Mouse (Mus musculus): ENCODE results near the gene Elmo1. TPM values are rescaled to one million over a fixed set of nuclear protein-coding genes. Genes with fewer than 3 reads are reported as not detected.

Gene Elmo1
- total and polyA plus RNA-seq, 3 experiments = 23.1 to 50.2 (median 32.2) TPM

DNA sequence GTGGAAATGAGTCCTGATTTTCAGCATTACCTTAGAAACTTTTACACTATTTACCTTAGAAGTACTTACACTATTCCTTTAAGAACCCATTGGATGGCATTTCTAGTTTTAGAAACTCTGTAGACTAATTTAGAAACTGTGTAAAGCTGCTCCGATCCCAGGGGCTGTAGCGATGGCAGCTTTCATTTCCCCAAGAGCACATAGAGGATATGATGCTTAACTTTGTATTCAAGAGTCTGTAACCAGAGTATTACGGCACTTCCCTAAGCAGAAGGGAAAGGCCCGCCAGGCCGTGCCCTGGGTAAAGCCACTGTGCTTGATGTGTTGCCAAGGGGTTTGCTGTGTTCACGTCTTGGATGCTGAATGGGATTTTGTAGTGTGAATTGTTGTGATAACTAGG, 222.9 kb downstream of the Elmo1 start (continued):
- no peak for TF ChIP-seq KAT2A (IDR thresholded peaks at IDR 0.05; ENCODE audit: insufficient replicate concordance, low read length)
- peak; percentile 45; the same call in 1 of the 2 replicates for TF ChIP-seq JUN (IDR thresholded peaks at IDR 0.05; ENCODE audit: insufficient read depth, low read depth, low read length)
- TF ChIP-seq CHD1 (IDR thresholded peaks at IDR 0.05; ENCODE audit: low read depth, low read length) = no peak
- TF ChIP-seq RAD21 (IDR thresholded peaks at IDR 0.05; ENCODE audit: low read depth, low read length) = no peak
- peak; percentile 79 for TF ChIP-seq EP300 (IDR thresholded peaks at IDR 0.05; ENCODE audit: low read length)
- TF ChIP-seq SIN3A (IDR thresholded peaks at IDR 0.05; ENCODE audit: low read length) = no peak
- no peak for TF ChIP-seq UBTF (IDR thresholded peaks at IDR 0.05; ENCODE audit: low read depth, low read length)
- TF ChIP-seq TCF12 (IDR thresholded peaks at IDR 0.05; ENCODE audit: low read depth, low read length) = 0 out of 2 replicates have a peak, but pooled peaks have one; percentile 29
- no peak for TF ChIP-seq USF2 (conservative IDR thresholded peaks at IDR 0.05; ENCODE audit: low read depth, low read length)

- Histone ChIP-seq H3K27me3 (replicated peaks) (no peaks in the 10 kb centered on the region), H3K9me3 (replicated peaks; ENCODE audit: low read length) (no peaks in the 10 kb centered on the region), H3K4me1 (ENCODE audit: control insufficient read depth in 1 of 2, insufficient read depth in 2 of 2) (peaks cover 8 to 29% of the 10 kb centered on the region in 2 experiments; a peak in 3 of 4 replicates), H3K9ac (ENCODE audit: insufficient read depth, low read depth) (no peak overlapping the region), H3K36me3 (replicated peaks in 1 of 2; ENCODE audit: control insufficient read depth in 1 of 2, insufficient read depth in 1 of 2, low read length in 1 of 2) (peaks cover 9 to 74% of the 10 kb centered on the region in 2 experiments), H3K4me3 (replicated peaks in 1 of 3; ENCODE audit: low read depth in 2 of 3, low read length in 2 of 3, poor library complexity in 1 of 3) (no peak overlapping the region), H3K27ac (ENCODE audit: insufficient read depth, low read depth) (no peak overlapping the region), H3K4me2 (ENCODE audit: insufficient read depth, low read depth, poor library complexity, severe bottlenecking) (no peak overlapping the region), H3K79me2 (replicated peaks; ENCODE audit: control insufficient read depth, extremely low read depth, insufficient read depth, poor library complexity, severe bottlenecking) (no peaks in the 10 kb centered on the region; the same call in 1 of the 2 replicates)
- DNase-seq (ENCODE audit: extremely low read depth) = no peak
- dilution Hi-C loops (cut with MboI; ENCODE audit: extremely low pct_ligation_motif_present, extremely low pct_unique_long_range_greater_than_20kb, low sequenced_read_pairs) = no loop called here
- in situ Hi-C loops (cut with MboI; ENCODE audit: low pct_ligation_motif_present, low pct_unique_long_range_greater_than_20kb, low sequenced_read_pairs) = loop anchor here (10.0 kb wide), 1 partner anchor 619 kb away; no protein-coding TSS in a partner anchor
- TF ChIP-seq JUN (IDR thresholded peaks at IDR 0.05; ENCODE audit: insufficient read depth, low read depth, low read length) (no peak), POLR2A (IDR thresholded peaks at IDR 0.05; ENCODE audit: low read depth, low read length) (no peak), SMC3 (IDR thresholded peaks at IDR 0.05; ENCODE audit: low read depth, low read length) (no peak), ELF1 (IDR thresholded peaks at IDR 0.05; ENCODE audit: low read depth, low read length) (no peak), MEF2A (IDR thresholded peaks at IDR 0.05; ENCODE audit: borderline replicate concordance, low read depth, low read length) (no peak), POLR2AphosphoS2 (IDR thresholded peaks at IDR 0.05; ENCODE audit: low read depth, low read length) (no peak), ZKSCAN1 (IDR thresholded peaks at IDR 0.05; ENCODE audit: borderline replicate concordance, low read depth, low read length) (no peak), SIN3A (IDR thresholded peaks at IDR 0.05; ENCODE audit: low read length) (no peak), MYC (IDR thresholded peaks at IDR 0.05; ENCODE audit: low read depth, low read length) (no peak), ZC3H11A (IDR thresholded peaks at IDR 0.05; ENCODE audit: low read depth, low read length) (no peak), E2F4 (IDR thresholded peaks at IDR 0.05; ENCODE audit: insufficient replicate concordance, low read depth, low read length) (no peak), MXI1 (IDR thresholded peaks at IDR 0.05; ENCODE audit: low read depth, low read length) (no peak), GABPA (IDR thresholded peaks at IDR 0.05; ENCODE audit: insufficient replicate concordance, low read depth, low read length) (no peak), ZMIZ1 (IDR thresholded peaks at IDR 0.05; ENCODE audit: low read depth, low read length) (no peak), KAT2A (IDR thresholded peaks at IDR 0.05; ENCODE audit: insufficient replicate concordance, low read length) (no peak)
Measured at GRCm38 (mm10) chr13:20316139-20316538, 225.7 kb downstream of the Elmo1 start.
